Mouse (Mus musculus) layer of hippocampus, adult 2 months (tissue): ENCODE measurements around the gene Btbd7. TPM values are rescaled to one million over a fixed set of nuclear protein-coding genes. Genes with fewer than 3 reads are reported as not detected.

Experiments
- DNase-seq, 2 experiments: peaks; one replicate each; pipeline ENCODE4 v3.0.0; 2022; ENCODE audit warnings: low spot score in 2 of 2
- H3K27ac ChIP-seq: fragments of 200-600 bp; 2 replicates; pipeline ENCODE4 v1.8.1; 2022
- H3K4me3 ChIP-seq: fragments of 200-600 bp; 2 replicates; pipeline ENCODE4 v1.8.1; 2022; ENCODE audit warnings: mild to moderate bottlenecking
- CTCF ChIP-seq: fragments of 200-600 bp; conservative IDR thresholded peaks from 2 replicates; pipeline ENCODE4 v1.8.1; 2022; ENCODE audit warnings: antibody characterized with exemption, mild to moderate bottlenecking, moderate library complexity
- total RNA-seq, 2 experiments: library from RNA; stranded (reverse); gene quantifications; 2 replicates each; pipeline ENCODE4 v1.2.3; 2021

Btbd7 gene
- total RNA-seq, 2 experiments from 2014 or later: 17.8 to 19.2 TPM

GRCm38 (mm10) chr12:102771601-102772000 is 106.7 kb downstream of the Btbd7 start:
- no peak overlapping the region for H3K27ac ChIP-seq

GRCm38 (mm10) chr12:102769000-102769399 is 109.3 kb downstream of the Btbd7 start:
- Histone ChIP-seq H3K27ac (no peak overlapping the region), H3K4me3 (no peak overlapping the region)
- DNase-seq: no peak
- TF ChIP-seq CTCF: peak; percentile 53

More at GRCm38 (mm10) chr12:102771601-102772000, 106.7 kb downstream of the Btbd7 start:
- no peak overlapping the region for H3K4me3 ChIP-seq
- no peak for TF ChIP-seq CTCF
- no peak for DNase-seq

GRCm38 (mm10) chr12:102763696-102764095 is 114.6 kb downstream of the Btbd7 start:
- no peak for TF ChIP-seq CTCF
- H3K27ac ChIP-seq: no peak overlapping the region
- H3K4me3 ChIP-seq: no peak overlapping the region
- DNase-seq: no peak

- TF ChIP-seq CTCF: no peak
- no peak overlapping the region for H3K27ac ChIP-seq
- no peak overlapping the region for H3K4me3 ChIP-seq
- DNase-seq: no peak
Measured at GRCm38 (mm10) chr12:102761668-102762067, 116.6 kb downstream of the Btbd7 start.

- peak overlapping the region; percentile 80 for H3K4me3 ChIP-seq
- no peak for DNase-seq
- no peak for TF ChIP-seq CTCF
- peak overlapping the region; percentile 92 for H3K27ac ChIP-seq
Measured at GRCm38 (mm10) chr12:102758936-102759335, 119.3 kb downstream of the Btbd7 start.

- peak within 1 kb of the TSS; percentile 92 for H3K27ac ChIP-seq
- peak in 1 of 2 experiments; percentile 33 for DNase-seq
- TF ChIP-seq CTCF: no peak
- peak within 1 kb of the TSS; percentile 80 for H3K4me3 ChIP-seq
Measured at GRCm38 (mm10) chr12:102758403-102758756, 119.9 kb downstream of the Btbd7 start, which contains the start of gene Gm20604. Gene Gm20604, minus strand, starts transcription at chr12:102758672.

- peak; percentile 71 for TF ChIP-seq CTCF
- H3K27ac ChIP-seq: peak within 1 kb of the TSS; percentile 92
- peak within 1 kb of the TSS; percentile 80 for H3K4me3 ChIP-seq
- peak; percentile 97 for DNase-seq
Measured at GRCm38 (mm10) chr12:102757689-102758402, 120.4 kb downstream of the Btbd7 start, which contains the start of the genes Gm28051, Gon7 and Ubr7. Gene Gm28051, minus strand, starts transcription at chr12:102757765. Gene Gon7, minus strand, starts transcription at chr12:102757803. Gene Ubr7, plus strand, starts transcription at chr12:102757967.

- no peak for DNase-seq
- H3K4me3 ChIP-seq: peak overlapping the region; percentile 80
- no peak for TF ChIP-seq CTCF
- H3K27ac ChIP-seq: peak overlapping the region; percentile 89
Measured at GRCm38 (mm10) chr12:102757055-102757688, 121.1 kb downstream of the Btbd7 start.

- Histone ChIP-seq H3K27ac (no peak overlapping the region), H3K4me3 (no peak overlapping the region; the same call in 1 of the 2 replicates)
- no peak for DNase-seq
- peak; percentile 60 for TF ChIP-seq CTCF
Measured at GRCm38 (mm10) chr12:102756304-102756703, 122.0 kb downstream of the Btbd7 start.

GRCm38 (mm10) chr12:102748256-102748655 is 130.0 kb downstream of the Btbd7 start:
- Histone ChIP-seq H3K4me3 (no peak overlapping the region), H3K27ac (no peak overlapping the region)
- no peak for DNase-seq
- TF ChIP-seq CTCF: no peak

GRCm38 (mm10) chr12:102744839-102745238 is 133.4 kb downstream of the Btbd7 start:
- no peak overlapping the region for H3K27ac ChIP-seq
- H3K4me3 ChIP-seq: peak overlapping the region; percentile 69; the same call in 1 of the 2 replicates
- no peak for TF ChIP-seq CTCF
- no peak for DNase-seq

- peak; percentile 88 to 89 for DNase-seq
- peak; percentile 54 for TF ChIP-seq CTCF
- peak within 1 kb of the TSS; percentile 69 for H3K4me3 ChIP-seq
- peak within 1 kb of the TSS; percentile 94 for H3K27ac ChIP-seq
Measured at GRCm38 (mm10) chr12:102743589-102744574, 134.4 kb downstream of the Btbd7 start, which contains the start of the genes Moap1 and Tmem251. Gene Moap1, minus strand, starts transcription at chr12:102743661. Gene Tmem251, plus strand, starts transcription at chr12:102743762.
